Mouse (Mus musculus) urinary bladder, postnatal 36 days (tissue): ENCODE measurements around the gene Ar.

Experiments
- DNase-seq, 2 experiments: peaks; one replicate each; pipeline ENCODE4 v3.0.0; 2022; ENCODE audit warnings: low spot score in 2 of 2, mixed read lengths in 1 of 2

Gene Ar

GRCm38 (mm10) chrX:98148531-98149342 is at the start of gene Ar:
TSS of gene Ar (plus strand) at chrX:98148769.
- DNase-seq = peak; percentile 7 to 48

GRCm38 (mm10) chrX:98149724-98150392 is 1.3 kb downstream of the Ar start:
- DNase-seq = peak; percentile 6 to 10

- DNase-seq = peak; percentile 0 to 8
Observed at GRCm38 (mm10) chrX:98150393-98151119, 2.0 kb downstream of the Ar start.

- no peak for DNase-seq
Observed at GRCm38 (mm10) chrX:98189759-98190158, 41.2 kb downstream of the Ar start.

- DNase-seq = peak in 1 of 2 experiments; percentile 1
Observed at GRCm38 (mm10) chrX:98205766-98206165, 57.2 kb downstream of the Ar start.

GRCm38 (mm10) chrX:98207166-98207565 is 58.6 kb downstream of the Ar start:
- no peak for DNase-seq

GRCm38 (mm10) chrX:98216103-98216502 is 67.5 kb downstream of the Ar start:
- DNase-seq = no peak

DNA sequence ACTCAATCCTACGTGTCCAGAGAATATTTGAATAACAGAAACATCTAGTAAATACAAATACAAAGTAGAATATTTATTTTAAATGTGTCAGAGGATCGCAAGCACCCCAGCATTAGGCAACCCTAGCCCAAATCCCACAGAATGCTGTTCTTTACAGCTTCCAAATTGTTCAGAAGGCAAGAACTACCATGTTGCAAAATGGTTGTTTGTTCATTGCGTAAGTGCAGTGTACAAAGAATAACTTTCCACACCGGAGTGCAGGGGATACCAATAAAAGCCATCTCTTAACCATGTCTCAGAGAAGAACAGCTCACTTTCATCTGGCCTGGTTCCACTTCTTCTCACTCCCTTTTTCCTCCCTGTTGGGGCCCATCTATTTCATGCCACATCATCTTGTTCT is 90.4 kb downstream of the Ar start:
- DNase-seq = no peak

DNA sequence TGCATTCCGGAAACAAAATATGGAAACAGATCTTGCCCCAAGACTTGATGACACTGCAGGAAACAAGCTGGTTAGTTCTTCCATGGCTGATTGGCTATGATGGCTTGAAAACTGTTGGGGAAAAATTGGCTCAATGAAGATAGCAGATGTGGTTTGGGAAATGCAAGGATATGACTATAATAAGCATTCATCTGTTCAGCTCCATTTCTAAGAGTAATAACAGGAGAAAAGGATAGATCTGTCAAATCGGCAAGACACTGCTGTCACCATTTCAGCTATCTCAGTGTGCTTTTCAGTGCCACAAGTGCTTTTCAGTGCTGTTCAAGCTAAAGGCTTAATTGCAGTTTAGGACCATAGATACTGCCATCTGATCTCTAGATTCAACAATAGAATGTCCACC is 96.5 kb downstream of the Ar start:
- DNase-seq = no peak

DNA sequence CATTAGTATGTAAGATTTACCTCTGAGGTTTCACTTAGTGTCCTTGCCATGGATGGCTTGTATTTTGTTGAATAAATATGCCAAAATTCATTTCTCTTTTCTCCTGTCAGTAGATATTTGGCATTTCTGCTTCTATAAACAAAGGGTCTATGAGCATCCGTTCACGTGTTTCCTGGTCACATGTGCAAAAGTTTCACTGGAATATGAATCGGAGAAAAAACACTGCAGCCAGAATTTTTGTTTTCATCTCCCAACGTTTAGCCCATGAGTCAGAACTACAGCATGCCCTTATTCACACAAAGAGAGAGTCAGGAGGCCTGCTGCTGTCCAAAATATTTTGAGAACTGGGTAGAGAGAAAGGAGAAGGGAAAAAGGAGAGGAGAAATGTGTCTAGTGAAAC is 99.8 kb downstream of the Ar start:
- no peak for DNase-seq

- DNase-seq = no peak
Observed at GRCm38 (mm10) chrX:98259620-98260019, 111.1 kb downstream of the Ar start.

DNA sequence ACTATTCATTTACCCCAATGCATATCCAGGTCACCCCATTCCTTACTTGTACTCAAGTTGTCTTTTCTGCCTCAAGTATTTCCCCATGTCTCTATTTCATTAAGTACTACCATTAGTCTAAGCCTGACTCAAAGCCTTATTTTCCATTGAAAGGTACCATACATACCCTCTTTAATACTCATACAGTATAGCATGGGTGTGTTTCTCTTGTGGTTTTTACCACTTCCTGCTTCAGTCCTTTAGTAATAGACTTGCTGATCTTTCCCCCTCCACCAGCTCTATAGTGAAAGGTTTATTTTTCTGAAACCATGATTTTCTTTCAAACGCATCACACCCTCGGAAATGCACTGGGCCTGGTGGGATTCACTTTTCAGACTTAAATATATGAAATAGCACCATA is 117.2 kb downstream of the Ar start:
- no peak for DNase-seq

DNA sequence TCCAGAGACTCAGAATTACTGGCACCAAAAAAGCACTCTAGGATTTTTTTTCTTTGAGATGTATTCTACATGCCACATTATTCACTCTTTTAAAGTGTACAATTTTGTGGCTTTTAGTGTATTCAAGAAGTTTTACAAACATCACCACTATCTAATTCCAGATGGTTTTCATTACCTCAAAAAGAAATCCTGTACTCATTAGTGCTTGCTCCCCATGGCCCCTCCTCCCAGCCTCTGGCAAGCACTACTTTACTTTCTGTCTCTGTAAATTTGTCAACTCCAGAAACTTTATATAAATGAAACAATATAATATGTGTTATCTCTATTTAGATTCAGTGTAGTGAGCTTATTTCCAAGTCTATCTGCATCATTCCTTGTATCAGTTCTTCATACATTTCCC is 122.8 kb downstream of the Ar start:
- DNase-seq = no peak

- DNase-seq = no peak
Observed at GRCm38 (mm10) chrX:98291763-98292162, 143.2 kb downstream of the Ar start.

DNA sequence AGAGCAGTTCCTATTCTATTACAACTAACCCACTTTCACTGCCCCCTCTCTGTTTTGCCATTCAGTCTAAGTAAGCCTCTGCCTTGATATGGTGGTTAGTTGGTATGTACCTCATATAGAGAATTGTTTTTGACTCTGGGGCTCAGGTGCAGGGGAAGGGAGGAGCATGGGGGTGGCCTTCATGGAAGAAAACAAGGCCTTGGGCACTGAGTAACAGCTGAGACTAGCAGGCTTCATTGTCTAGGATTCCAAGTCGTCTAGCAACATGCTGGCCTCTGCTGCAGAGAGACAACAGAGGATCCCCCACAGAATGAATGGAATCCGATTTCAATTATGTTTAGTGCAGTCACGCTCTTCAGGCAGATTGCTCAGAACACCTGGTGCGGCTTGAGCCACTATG is 152.1 kb downstream of the Ar start:
- no peak for DNase-seq

DNA sequence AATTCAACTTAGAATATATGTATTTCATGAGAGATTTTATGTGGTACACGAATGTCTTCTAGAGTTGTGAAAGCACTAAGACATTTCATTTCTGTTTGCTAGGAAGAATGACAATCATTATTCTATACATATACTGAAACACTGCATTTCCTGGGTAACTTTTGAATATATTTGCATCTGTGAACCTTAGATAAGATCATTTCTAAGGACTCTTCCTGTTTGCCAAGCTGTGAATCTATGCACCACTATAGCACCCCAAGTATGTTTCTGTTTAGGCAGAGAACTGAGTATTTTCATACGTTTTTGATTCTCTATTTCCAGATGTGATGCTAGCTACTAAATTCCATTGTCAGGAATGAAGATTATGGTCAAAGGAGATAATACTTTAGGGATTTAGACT is 153.4 kb downstream of the Ar start:
- DNase-seq = no peak

DNA sequence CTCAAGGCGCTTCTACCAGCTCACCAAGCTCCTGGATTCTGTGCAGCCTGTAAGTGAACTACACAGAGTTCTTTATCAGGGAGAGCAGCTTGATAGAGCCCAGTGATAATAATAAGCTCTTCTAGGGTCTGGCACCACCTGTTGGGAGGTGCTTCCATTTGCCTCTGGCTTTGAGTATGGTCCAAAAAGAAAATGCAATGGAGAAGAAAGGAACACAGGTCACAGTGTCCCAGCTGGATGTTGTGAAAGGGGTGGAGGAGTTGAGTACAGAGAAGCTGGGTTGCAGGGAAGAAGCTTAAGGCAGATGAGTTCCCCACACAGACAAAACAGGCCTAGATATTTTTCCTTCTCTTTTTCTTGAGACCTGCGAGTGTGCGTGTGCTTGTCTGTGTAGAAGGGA is 167.4 kb downstream of the Ar start:
- no peak for DNase-seq

DNA sequence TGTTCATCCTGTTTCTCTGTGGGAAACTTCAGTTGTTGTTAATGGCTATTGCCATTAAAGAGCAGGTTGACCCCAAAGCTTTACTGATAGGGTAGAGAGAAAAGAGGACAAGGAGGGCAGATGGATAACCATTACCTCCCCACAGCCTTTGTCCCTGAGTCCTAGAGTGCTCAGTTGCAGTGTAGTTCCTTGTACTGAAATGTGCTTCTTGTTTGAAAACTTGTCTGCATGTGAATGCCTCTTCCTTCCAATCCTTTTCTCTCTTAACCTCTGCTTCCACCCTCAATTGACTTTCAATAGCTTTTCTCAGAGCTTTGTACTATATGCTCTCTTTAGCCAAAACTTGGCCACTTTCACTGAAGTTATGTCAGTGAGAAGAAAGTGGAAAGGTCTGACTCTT is 168.9 kb downstream of the Ar start:
- no peak for DNase-seq

DNA sequence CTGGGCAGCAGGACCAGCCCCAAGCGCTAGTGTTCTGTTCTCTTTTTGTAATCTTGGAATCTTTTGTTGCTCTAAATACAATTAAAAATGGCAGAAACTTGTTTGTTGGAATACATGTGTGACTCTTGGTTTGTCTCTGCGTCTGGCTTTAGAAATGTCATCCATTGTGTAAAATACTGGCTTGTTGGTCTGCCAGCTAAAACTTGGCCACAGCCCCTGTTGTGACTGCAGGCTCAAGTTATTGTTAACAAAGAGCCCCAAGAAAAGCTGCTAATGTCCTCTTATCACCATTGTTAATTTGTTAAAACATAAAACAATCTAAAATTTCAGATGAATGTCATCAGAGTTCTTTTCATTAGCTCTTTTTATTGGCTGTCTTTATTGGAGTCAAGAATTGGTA is 174.5 kb downstream of the Ar start:
- DNase-seq = no peak

DNA sequence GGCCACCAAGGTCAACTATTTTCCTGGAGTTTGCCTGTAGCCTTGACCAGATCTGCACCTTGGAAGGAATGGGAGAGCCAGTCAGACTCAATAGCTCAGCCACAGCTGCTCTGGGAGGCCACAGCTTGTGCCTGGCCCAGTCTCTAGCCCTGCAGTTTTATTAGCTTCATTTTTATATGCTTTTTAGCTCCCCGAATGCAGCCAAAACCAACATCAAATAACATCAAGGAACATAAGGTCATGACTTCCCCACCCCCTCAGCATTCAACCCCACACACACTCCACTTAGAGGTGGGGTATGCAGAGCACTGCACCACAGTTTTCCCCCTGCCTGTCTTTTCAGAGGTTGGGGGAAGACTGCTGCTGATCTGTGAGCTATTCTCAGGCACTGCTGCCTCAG is 198.9 kb downstream of the Ar start:
- peak in 1 of 2 experiments; percentile 1 for DNase-seq

- peak; percentile 48 to 72 for DNase-seq
Observed at GRCm38 (mm10) chrX:98348036-98348435, 199.5 kb downstream of the Ar start.
